Mouse (Mus musculus) CH12F3 (cell line): Measurements from ENCODE around the gene Ghitm.

ENCODE experiments used
- in situ Hi-C: fragments of 300-500 bp; cut with MboI; formaldehyde crosslinking; loops from 2 replicates; pipeline ENCODE4 v1.14.3; 2020; ENCODE audit warnings: low sequenced_read_pairs

The Ghitm gene

GRCm38 (mm10) chr14:37105846-37106245 lies 29.2 kb downstream of the Ghitm start:
- in situ Hi-C loops, result no loop called here

GRCm38 (mm10) chr14:37104747-37105146 lies 30.3 kb downstream of the Ghitm start:
- in situ Hi-C loops, result no loop called here

GRCm38 (mm10) chr14:37102484-37102883 lies 32.6 kb downstream of the Ghitm start:
- in situ Hi-C loops, result no loop called here

GRCm38 (mm10) chr14:37101531-37101930 lies 33.5 kb downstream of the Ghitm start:
- in situ Hi-C loops, result no loop called here

GRCm38 (mm10) chr14:37097956-37098530 lies 37.0 kb downstream of the Ghitm start, which contains the start of gene Cdhr1:
Cdhr1 (minus strand) TSS chr14:37098347.
- in situ Hi-C loops, result no loop called here

GRCm38 (mm10) chr14:37095556-37095955 lies 39.5 kb downstream of the Ghitm start:
- in situ Hi-C loops, result no loop called here

GRCm38 (mm10) chr14:37094436-37094835 lies 40.6 kb downstream of the Ghitm start:
- in situ Hi-C loops, result no loop called here

- in situ Hi-C loops, result no loop called here
Observed at GRCm38 (mm10) chr14:37083755-37084154, 51.3 kb downstream of the Ghitm start.

- in situ Hi-C loops, result no loop called here
Observed at GRCm38 (mm10) chr14:37080724-37081123, 54.3 kb downstream of the Ghitm start.
